Mouse (Mus musculus) right cerebral cortex, adult 2 months (tissue): ENCODE data around the gene Emd.

Experiments used
- DNase-seq, 2 experiments: peaks; one replicate each; pipeline ENCODE4 v3.0.0; 2021 to 2022; ENCODE audit warnings: low spot score in 2 of 2

Emd gene

DNA sequence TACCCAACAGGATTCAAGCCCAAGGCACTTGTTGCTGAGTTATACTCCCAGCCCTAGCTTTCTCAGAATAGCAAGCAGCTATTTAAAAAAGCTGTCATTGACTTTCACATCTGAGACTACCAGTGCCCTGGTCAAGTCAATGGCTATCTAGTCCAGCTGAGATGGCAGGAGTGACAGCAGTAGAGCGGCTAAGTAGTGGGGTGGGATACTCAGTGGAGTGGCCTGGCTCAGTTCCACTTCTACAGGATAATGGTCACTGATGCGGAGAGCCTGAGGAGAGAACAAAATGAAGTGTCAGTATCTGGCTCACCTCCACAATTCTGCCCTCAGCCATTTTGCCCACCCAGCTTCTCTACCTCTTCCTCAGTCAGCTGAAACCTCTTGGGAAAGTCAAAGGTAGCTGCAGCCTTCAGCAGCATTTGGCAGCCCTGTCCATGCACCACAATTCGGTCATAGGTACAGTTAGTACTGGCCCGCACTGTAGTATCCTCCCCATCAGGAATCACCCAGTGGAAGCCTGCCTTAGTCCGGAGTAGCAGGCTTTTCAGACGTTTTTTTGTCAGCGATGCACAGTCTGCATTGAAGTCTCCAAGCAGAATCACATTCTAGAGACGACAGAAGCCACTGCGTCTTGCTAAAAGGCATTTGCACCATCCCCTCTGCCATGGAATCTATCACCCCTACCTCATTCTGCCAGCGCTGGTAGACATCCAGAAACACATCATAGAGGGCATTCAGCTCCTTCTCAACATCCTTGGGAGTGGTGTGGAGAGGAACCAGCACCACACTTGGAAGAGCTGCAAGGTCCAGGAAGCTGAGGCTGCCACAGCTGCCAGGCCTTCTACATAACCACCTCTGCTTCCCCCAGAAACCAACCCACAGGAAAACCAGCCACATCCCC, 19.2 kb downstream of the Emd start:
- DNase-seq = no peak

DNA sequence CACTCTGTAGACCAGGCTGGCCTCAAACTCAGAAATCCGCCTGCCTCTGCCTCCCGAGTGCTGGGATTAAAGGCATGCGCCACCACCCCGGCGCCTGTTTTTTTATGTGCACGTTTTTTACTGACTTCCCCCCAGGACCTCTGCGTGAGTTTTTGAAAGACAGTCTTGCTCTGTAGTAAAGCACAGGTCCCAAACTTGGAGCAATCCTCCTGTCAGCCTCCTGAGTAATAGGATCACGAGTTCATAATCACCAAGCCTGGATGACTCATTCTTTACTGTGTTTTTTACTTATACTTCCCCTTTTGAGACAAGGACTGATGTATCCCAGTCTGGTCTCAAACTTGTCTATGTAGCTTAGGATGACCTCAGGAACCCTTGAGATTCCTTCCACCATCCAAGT, 23.4 kb downstream of the Emd start:
- no peak for DNase-seq

DNA sequence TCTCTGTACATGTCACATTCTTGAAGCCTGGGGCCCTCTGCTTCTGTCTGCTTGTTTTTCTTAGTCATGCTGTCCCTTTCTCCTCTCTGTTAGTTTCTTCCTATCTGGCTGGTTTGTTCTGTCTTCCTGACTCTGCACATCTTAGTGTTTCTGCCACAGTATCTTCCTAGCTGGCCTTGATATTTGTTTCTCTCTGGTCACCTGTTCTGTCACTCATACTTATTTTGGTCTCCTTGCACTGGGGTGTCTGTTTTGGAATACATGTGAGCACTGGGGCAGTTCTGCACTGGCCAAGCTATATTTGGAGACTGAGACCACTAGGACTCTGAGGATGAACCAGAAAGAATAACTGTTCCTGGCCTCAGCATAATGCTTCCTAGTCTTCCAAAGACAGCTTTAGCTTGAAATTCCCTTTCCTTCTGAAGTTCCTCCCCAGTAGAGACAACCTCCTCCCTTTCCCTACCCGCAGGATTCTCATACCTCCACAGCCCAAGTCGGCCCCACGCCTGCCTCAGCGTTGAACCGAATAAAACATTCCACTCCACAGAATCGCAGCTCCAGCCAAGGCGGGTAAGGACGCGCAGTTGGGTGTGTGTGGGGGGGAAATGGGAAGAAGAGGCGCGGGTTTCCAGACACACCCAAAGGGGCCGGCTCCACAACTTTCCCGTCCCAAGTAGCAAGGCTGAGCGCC, 26.7 kb downstream of the Emd start:
- no peak for DNase-seq

DNA sequence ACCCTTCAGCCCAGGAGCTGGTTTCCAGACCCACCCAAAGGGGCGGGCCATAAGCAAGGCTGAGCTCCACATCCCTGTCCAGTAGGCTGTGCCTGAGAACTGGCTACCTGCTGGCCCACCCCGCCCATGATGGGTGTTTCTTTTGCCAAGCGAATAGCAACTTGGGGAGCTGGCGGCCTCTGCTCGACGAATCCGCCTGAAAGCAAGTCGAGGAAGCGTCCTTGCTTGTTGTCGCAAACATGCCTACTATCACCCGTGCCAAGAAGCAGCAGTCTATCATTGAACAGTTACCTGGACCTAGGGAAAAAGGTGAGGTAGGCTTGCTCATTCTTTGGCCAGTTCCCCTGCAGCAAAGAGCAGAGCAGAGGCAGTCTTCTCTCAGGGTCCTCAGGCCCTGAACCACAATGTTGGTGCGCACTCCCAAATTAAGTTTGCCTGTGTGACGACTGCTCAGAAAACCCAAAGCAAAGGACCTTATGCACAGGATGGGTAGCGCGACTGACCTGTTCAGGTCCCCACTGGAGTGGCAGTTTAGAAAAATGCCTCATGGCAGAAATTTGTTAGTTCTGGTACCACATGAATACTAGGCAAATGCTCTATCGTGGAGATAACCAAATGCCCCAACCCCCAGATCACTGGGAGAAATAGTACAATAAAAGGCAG, 27.4 kb downstream of the Emd start, which contains the start of the genes Taz and Dnase1l1:
TSS of gene Taz (plus strand) at position 181 of the 663 bp plus-strand sequence.
TSS of gene Dnase1l1 (minus strand) at position 606 of the 663 bp plus-strand sequence.
- peak; percentile 25 to 58 for DNase-seq

DNA sequence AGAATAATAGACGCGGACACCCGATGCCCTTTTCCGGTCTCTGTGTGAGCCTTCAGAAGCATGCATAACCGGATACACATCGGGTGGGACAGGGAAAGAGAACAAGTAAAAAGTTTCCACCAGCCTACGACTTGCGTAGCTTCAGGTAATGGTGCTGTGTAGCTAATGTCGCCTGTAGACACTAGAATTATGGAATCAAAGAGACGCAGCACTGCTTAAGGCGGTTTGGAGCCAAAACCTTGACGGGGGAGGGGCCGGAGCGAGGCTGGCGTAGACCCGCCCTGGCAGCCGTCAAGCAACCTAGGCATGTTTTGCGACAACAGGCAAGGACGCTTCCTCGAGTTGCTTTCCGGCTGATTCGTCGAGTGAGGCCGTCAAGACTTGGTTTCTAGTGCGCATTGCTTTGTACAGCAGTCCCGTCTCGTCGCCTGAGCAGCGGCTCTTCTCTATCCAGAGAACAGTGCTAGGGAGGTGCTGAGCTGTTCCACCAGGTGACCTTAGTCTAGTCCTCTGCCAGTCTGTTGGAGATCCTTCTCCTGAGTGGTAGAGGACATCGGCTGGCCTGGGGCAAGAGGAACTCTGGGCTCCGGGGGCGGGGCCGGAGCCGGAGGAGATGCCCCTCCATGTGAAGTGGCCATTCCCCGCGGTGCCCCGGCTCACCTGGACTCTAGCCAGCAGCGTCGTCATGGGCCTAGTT, 28.1 kb downstream of the Emd start:
- DNase-seq = peak; percentile 85 to 88

DNA sequence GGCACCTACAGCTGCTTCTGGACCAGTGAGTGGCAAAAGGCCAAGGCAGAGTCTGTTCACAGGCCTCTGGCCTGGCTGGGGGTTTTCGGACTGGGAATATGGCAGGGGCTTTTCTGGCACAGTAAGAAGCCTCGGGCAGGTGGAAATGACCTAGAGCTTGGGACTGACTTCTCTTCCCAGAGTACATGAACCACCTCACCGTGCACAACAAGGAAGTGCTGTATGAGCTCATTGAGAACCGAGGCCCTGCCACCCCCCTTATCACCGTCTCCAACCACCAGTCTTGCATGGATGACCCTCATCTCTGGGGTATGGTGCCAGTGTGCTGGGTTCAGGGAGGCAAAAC, 28.6 kb downstream of the Emd start:
- DNase-seq = no peak

DNA sequence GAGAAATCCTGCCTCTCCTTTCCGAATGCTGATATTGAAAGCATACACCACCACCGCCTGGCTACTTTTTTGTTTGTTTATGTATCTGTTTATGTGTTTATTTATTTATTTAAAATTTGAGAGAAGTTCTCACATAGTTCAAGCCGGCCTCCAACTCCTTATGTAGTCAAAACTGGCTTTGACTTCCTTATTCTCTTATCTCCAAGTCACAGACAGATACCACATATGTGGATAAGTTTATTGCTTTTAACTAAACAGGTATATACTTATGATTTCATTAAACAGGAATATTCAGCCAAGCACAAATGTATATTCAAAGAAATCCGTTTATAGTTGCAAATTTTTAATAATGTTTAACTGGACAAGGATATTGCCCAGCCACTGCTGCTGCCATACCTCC, 38.9 kb downstream of the Emd start:
- DNase-seq = no peak

DNA sequence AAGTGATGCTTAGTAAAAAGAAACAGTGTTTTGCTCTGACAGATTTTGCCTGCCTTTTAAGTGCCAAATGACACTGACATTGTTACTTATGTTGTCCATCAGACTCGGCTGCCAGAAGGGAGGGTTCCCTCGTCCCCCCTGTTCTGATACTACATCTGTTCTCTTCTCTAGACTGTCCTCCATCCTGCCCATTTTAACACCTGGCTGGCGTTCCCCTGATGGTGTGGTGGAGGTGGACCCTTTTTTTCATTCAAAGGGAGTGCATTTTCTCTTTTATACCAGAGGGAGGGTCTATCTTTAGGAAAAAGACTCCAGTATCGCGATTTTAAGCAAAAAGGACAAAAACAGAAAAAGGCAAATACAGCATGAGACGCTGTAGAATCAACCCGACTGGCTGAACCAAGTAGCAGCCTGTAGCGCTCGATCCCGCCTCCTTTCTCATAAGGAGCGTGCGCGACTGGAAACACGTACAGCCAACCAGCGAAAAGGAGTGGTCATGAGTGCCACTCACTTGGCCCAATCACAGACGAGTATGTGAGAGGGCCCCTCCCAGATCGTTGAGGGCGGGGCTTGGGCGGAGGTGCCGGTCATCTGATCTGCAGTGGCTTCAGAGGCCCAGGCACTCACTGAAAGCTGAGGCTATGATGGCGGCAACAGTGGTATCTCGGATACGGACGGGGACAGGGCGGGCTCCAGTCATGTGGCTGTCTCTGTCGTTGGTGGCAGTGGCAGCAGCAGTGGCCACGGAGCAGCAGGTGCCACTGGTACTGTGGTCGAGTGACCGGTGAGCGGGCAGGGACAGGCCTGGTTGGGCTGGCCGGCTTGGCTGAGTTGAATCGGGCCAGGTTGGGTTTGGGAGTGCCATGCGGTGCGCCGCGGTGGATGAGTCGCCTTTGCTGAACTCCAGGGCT, 42.3 kb downstream of the Emd start, which contains the start of gene Atp6ap1:
TSS of gene Atp6ap1 (plus strand) at position 560 of the 911 bp plus-strand sequence.
- DNase-seq = peak; percentile 91 to 94

DNA sequence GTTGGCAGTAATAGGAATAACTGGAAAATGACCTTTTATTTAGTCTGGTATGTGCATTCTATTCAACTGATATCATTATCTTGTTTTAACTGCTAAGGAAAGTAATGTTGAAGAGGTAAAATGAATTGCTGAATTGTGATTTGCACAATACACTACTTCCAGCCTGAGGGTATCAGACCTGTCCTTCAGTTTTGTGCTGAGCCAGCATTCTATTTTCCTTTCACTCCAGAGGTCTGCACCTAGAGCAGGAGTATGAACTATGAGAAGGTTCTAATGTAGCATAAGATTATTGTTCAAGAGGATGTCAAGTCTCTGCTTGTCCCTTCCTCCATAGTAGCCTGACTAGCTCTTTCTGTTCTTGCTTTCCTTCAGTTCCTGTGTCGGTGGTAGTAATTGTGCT, 43.9 kb downstream of the Emd start:
- DNase-seq = no peak

DNA sequence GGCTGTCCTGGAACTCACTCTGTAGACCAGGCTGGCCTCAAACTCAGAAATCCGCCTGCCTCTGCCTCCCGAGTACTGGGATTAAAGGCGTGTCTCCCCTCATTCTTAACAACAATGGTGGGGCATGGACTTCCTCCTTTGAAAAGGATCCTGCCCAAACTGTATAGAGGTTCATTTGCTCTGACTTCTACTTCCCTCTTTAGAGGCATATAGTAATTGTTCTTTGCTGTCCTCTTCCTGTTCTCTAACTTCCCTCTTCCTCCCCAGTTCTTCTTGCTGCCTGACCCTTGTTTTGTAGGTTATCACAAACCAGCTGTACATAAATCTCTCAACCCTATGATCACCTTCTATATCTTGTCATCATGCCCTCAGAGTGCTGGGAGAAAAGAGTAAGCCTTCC, 45.2 kb downstream of the Emd start:
- DNase-seq = no peak

DNA sequence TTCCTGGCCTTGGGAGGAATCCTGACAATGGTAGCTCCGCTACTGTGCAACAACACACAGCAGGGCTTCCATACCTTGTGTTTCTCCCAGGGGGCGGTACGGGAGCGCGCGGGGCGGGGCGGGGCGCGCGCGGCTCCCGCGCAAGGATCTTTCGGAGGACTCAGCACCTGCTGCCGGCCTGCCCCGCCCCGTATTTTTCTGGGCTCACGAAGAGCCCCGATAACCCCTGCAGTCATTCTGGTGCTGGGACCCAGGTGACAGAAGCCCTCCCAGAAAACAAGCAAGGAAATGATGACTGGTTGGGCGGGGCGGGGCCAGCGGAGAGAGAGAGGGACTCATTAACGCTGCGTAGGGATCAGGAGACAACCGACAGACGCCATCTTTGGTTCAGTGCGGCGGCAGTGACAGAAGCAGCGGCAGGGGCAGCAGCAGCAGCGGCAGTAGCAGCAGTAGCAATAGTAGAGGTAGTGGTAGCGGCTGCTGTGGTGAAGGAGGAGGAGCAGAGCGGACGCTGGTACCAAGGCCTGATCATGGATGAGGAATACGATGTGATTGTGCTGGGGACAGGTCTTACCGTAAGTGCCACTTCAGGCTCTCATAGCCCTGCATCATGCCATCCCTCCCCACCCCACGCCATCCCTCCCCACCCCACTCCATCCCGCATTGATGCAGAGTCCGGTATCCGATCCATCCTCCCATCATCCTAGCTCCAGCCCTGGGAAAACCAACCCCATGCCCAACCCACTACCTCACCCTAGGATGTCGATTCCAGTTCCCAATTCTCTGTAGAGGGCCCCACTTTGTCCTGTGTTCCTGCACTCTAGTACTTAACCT, 50.6 kb downstream of the Emd start, which contains the start of gene Gdi1:
TSS of gene Gdi1 (plus strand) at position 132 of the 834 bp plus-strand sequence.
- peak; percentile 65 to 71 for DNase-seq
